8 mouse cellular contexts compared by ENCODE assay signal in the genomic region with DNA sequence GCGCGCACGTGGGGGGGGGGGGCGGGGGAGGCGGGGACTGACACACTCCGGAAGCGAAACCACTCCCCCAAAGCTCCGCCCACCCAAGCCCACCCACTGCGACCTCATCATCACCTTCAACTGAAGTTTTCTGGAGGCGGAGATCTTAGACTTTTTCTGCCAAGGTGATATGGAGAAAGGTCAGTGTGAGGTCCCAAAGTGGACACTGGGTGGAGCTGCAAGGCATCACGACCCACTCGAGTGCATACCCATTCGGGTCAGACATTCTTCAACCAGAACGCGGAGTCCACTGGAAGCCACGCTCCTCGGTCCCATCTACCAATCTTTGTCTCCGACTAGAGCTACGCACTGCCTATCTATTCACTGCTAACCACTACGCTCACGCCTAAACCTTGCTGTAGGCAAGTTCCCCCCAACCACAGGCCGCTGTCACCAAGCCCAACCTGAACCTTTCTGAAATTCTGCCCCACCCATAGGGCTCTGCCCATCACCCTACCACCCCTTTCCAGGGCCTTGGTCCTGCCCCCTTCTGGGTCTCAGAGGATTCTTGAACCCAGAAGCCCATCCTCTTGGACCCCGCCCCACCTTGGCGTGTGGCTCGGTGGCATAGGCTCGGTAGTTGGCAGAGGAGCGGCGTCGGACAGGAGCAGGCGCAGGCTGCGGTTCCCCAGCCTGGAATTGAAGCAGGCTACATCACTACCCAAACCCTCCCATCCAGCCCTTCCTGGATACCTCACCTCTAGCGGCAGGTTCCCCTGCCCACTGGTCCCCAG. TPM values are rescaled to one million over a fixed set of nuclear protein-coding genes. Genes with fewer than 3 reads are reported as not detected.
DNase-seq lines count a peak whose midpoint lies in the region; ATAC-seq and TF ChIP-seq lines count a peak whose summit lies in the region.

No protein-coding gene starts in this region.

- no peak for DNase-seq in kidney, postnatal 0 days (ENCODE audit: low spot score)
- no peak for DNase-seq in kidney, adult 9 months
- peak; percentile 53 to 66 for DNase-seq in heart, adult 2 months
- DNase-seq in left cerebral cortex, adult 18-20 months (ENCODE audit: low spot score in 2 of 2) = no peak
- DNase-seq in adrenal gland, postnatal 14 days = no peak
- no peak for DNase-seq in gastrocnemius, postnatal 4 days (ENCODE audit: low spot score in 2 of 2)

- 33% methylated on average over 32 of the region's 32 CpGs for WGBS in kidney, postnatal 0 days
- 27% methylated on average over 32 of the region's 32 CpGs for WGBS in heart, adult 2 months
- WGBS in limb, embryonic 13.5 days = 35% methylated on average over 31 of the region's 32 CpGs

- no peaks in the 10 kb centered on the region for H3K36me3 ChIP-seq in kidney, postnatal 0 days (ENCODE audit: insufficient read depth, low read length)
- no peaks in the 10 kb centered on the region for H3K36me3 ChIP-seq in heart, adult 2 months (ENCODE audit: control insufficient read depth, insufficient read depth, low read length)
- no peaks in the 10 kb centered on the region for H3K36me3 ChIP-seq in limb, embryonic 13.5 days
- no peaks in the 10 kb centered on the region for H3K36me3 ChIP-seq in testis, adult 2 months (ENCODE audit: control insufficient read depth, insufficient read depth, low read length)

- H3K79me2 ChIP-seq in heart, adult 2 months (replicated peaks; ENCODE audit: control insufficient read depth, insufficient read depth, low read length) = no peaks in the 10 kb centered on the region

- intact Hi-C loops in heart, adult 2 months (cut with DNase I) = no loop called here

- H3K27ac ChIP-seq in kidney, postnatal 0 days = no peak overlapping the region
- peak overlapping the region; percentile 98 for H3K27ac ChIP-seq in heart, adult 2 months
- H3K27ac ChIP-seq in limb, embryonic 13.5 days = no peak overlapping the region
- peak overlapping the region; percentile 26; the same call in 1 of the 2 replicates for H3K27ac ChIP-seq in testis, adult 2 months (ENCODE audit: control insufficient read depth, insufficient read depth, low read depth, low read length)

- peak; percentile 24; the same call in 1 of the 2 replicates for TF ChIP-seq CTCF in kidney, postnatal 0 days (IDR thresholded peaks at IDR 0.05; ENCODE audit: low read depth)
- peak; percentile 40 for TF ChIP-seq CTCF in heart, adult 2 months (IDR thresholded peaks at IDR 0.05)
- no peak for TF ChIP-seq CTCF in testis, adult 2 months (IDR thresholded peaks at IDR 0.05; ENCODE audit: control insufficient read depth, insufficient read depth, insufficient replicate concordance, low read depth, low read length)

- H3K4me2 ChIP-seq in kidney, postnatal 0 days (ENCODE audit: low read length) = peak overlapping the region; percentile 52
- H3K4me2 ChIP-seq in limb, embryonic 13.5 days (replicated peaks) = peak overlapping the region; percentile 60

- no peaks in the 10 kb centered on the region for H3K27me3 ChIP-seq in kidney, postnatal 0 days (ENCODE audit: insufficient read depth, low read length)
- no peaks in the 10 kb centered on the region for H3K27me3 ChIP-seq in heart, adult 2 months (ENCODE audit: control insufficient read depth, insufficient read depth, low read length)
- peaks cover 13% of the 10 kb centered on the region; the same call in 1 of the 2 replicates for H3K27me3 ChIP-seq in limb, embryonic 13.5 days
- H3K27me3 ChIP-seq in testis, adult 2 months (ENCODE audit: control insufficient read depth, insufficient read depth, low read length) = no peaks in the 10 kb centered on the region

- H3K9ac ChIP-seq in kidney, postnatal 0 days (ENCODE audit: low read depth, low read length) = 0 out of 2 replicates have a peak overlapping the region, but pooled peaks have one; percentile 35
- H3K9ac ChIP-seq in heart, adult 2 months (ENCODE audit: low read depth, low read length) = peak overlapping the region; percentile 91
- H3K9ac ChIP-seq in limb, embryonic 13.5 days = 0 out of 2 replicates have a peak overlapping the region, but pooled peaks have one; percentile 59

- H3K9me3 ChIP-seq in kidney, postnatal 0 days (replicated peaks; ENCODE audit: low read length) = no peaks in the 10 kb centered on the region
- H3K9me3 ChIP-seq in limb, embryonic 13.5 days = no peaks in the 10 kb centered on the region; the same call in 1 of the 2 replicates

- peak overlapping the region; percentile 8; the same call in 1 of the 2 replicates for H3K4me3 ChIP-seq in kidney, postnatal 0 days (replicated peaks; ENCODE audit: low read depth, low read length)
- peak overlapping the region; percentile 60 for H3K4me3 ChIP-seq in heart, adult 2 months
- peak overlapping the region; percentile 28 for H3K4me3 ChIP-seq in limb, embryonic 13.5 days
- peak overlapping the region; percentile 51 for H3K4me3 ChIP-seq in testis, adult 2 months (ENCODE audit: control insufficient read depth, low read depth, low read length)

- peak; percentile 93 for TF ChIP-seq EP300 in heart, adult 2 months (IDR thresholded peaks at IDR 0.05; ENCODE audit: insufficient read depth, low read depth, low read length)

- ATAC-seq in kidney, postnatal 0 days (replicated peaks; ENCODE audit: low FRiP score, low read depth) = no peak
- no peak for ATAC-seq in limb, embryonic 13.5 days (ENCODE audit: low FRiP score, low read depth)

- H3K4me1 ChIP-seq in kidney, postnatal 0 days (replicated peaks; ENCODE audit: insufficient read depth, low read length) = peaks cover 8% of the 10 kb centered on the region; the same call in 1 of the 2 replicates
- peaks cover 1% of the 10 kb centered on the region; the same call in 1 of the 2 replicates for H3K4me1 ChIP-seq in heart, adult 2 months (ENCODE audit: control insufficient read depth, insufficient read depth, low read length)
- H3K4me1 ChIP-seq in limb, embryonic 13.5 days = peaks cover 9% of the 10 kb centered on the region
- peaks cover 29% of the 10 kb centered on the region for H3K4me1 ChIP-seq in testis, adult 2 months (ENCODE audit: control insufficient read depth, insufficient read depth, low read length)

- peak; percentile 94 for TF ChIP-seq POLR2A in heart, adult 2 months (IDR thresholded peaks at IDR 0.05; ENCODE audit: insufficient read depth, low read depth, low read length)
- TF ChIP-seq POLR2A in testis, adult 2 months (IDR thresholded peaks at IDR 0.05; ENCODE audit: control insufficient read depth, low read depth, low read length) = no peak

RNA-seq across cellular contexts. Expression of a gene that starts 2.6 kb away (rescaled TPM):
- 5.6 and 6.3 TPM in 2 replicates for polyA plus RNA-seq in kidney, postnatal 0 days (2015; fragmentation: Nextera tagmentation; extraction: Ambion mirVana)
- total RNA-seq in heart, adult 2 months (2021) = over 10,000 TPM in 1 of 2 experiments, 1,000 to 10,000 TPM in 1; 9,834 to 11,008 TPM
- polyA plus RNA-seq in heart, adult 2 months (2012; rRNA removed) = 13,898 and 21,553 TPM in 2 replicates
- polyA plus RNA-seq in limb, embryonic 13.5 days (2015; fragmentation: Nextera tagmentation; extraction: Ambion mirVana) = 4.9 and 5.5 TPM in 2 replicates
- polyA plus RNA-seq in testis, adult 2 months (2012; rRNA removed) = 59.3 TPM in 2 replicates
- 1 to 10 TPM in 1 of 2 experiments, under 1 TPM in 1; 0.88 to 1.3 TPM for total RNA-seq in left cerebral cortex, adult 18-20 months (2021)
- 0.85 and 3.0 TPM in 2 replicates for total RNA-seq in adrenal gland, postnatal 14 days (2021)
- 1 to 10 TPM; 1.7 to 3.0 TPM for total RNA-seq in gastrocnemius, postnatal 4 days (2021)

RNA-seq across cellular contexts. Expression of a gene that starts 5.2 kb away (rescaled TPM):
- polyA plus RNA-seq in kidney, postnatal 0 days (2015; fragmentation: Nextera tagmentation; extraction: Ambion mirVana) = 10.8 and 15.2 TPM in 2 replicates
- 10 to 100 TPM; 15.6 to 19.7 TPM for total RNA-seq in heart, adult 2 months (2021)
- 9.2 and 12.1 TPM in 2 replicates for polyA plus RNA-seq in heart, adult 2 months (2012; rRNA removed)
- polyA plus RNA-seq in limb, embryonic 13.5 days (2015; fragmentation: Nextera tagmentation; extraction: Ambion mirVana) = 298 and 309 TPM in 2 replicates
- 0.62 and 0.77 TPM in 2 replicates for polyA plus RNA-seq in testis, adult 2 months (2012; rRNA removed)
- 10 to 100 TPM in 1 of 2 experiments, 1 to 10 TPM in 1; 7.6 to 11.7 TPM for total RNA-seq in left cerebral cortex, adult 18-20 months (2021)
- 1.1 and 2.0 TPM in 2 replicates for total RNA-seq in adrenal gland, postnatal 14 days (2021)
- 100 to 1,000 TPM; 466 to 479 TPM for total RNA-seq in gastrocnemius, postnatal 4 days (2021)

RNA-seq across cellular contexts. Expression of a gene that starts 10.8 kb away (rescaled TPM):
- polyA plus RNA-seq in kidney, postnatal 0 days (2015; fragmentation: Nextera tagmentation; extraction: Ambion mirVana) = 2.0 and 2.5 TPM in 2 replicates
- 1 to 10 TPM; 2.3 to 2.7 TPM for total RNA-seq in heart, adult 2 months (2021)
- 12.4 and 13.2 TPM in 2 replicates for polyA plus RNA-seq in heart, adult 2 months (2012; rRNA removed)
- 3.0 and 3.3 TPM in 2 replicates for polyA plus RNA-seq in limb, embryonic 13.5 days (2015; fragmentation: Nextera tagmentation; extraction: Ambion mirVana)
- 132 and 148 TPM in 2 replicates for polyA plus RNA-seq in testis, adult 2 months (2012; rRNA removed)
- total RNA-seq in left cerebral cortex, adult 18-20 months (2021) = under 1 TPM; 0.23 to 0.37 TPM
- total RNA-seq in adrenal gland, postnatal 14 days (2021) = 0.63 and 0.75 TPM in 2 replicates
- total RNA-seq in gastrocnemius, postnatal 4 days (2021) = under 1 TPM; 0.26 to 0.44 TPM

RNA-seq across cellular contexts. Expression of a gene that starts 19.9 kb away (rescaled TPM):
- polyA plus RNA-seq in kidney, postnatal 0 days (2015; fragmentation: Nextera tagmentation; extraction: Ambion mirVana) = 31.3 and 33.8 TPM in 2 replicates
- 10 to 100 TPM; 62.4 to 67.1 TPM for total RNA-seq in heart, adult 2 months (2021)
- 47.0 and 53.2 TPM in 2 replicates for polyA plus RNA-seq in heart, adult 2 months (2012; rRNA removed)
- 43.8 and 50.2 TPM in 2 replicates for polyA plus RNA-seq in limb, embryonic 13.5 days (2015; fragmentation: Nextera tagmentation; extraction: Ambion mirVana)
- 48.5 and 51.6 TPM in 2 replicates for polyA plus RNA-seq in testis, adult 2 months (2012; rRNA removed)
- total RNA-seq in left cerebral cortex, adult 18-20 months (2021) = 100 to 1,000 TPM; 154 TPM
- 83.4 and 90.8 TPM in 2 replicates for total RNA-seq in adrenal gland, postnatal 14 days (2021)
- 10 to 100 TPM; 63.9 to 81.6 TPM for total RNA-seq in gastrocnemius, postnatal 4 days (2021)

RNA-seq across cellular contexts. Expression of a gene that starts 25.9 kb away (rescaled TPM):
- polyA plus RNA-seq in kidney, postnatal 0 days (2015; fragmentation: Nextera tagmentation; extraction: Ambion mirVana) = 6.4 and 6.6 TPM in 2 replicates
- under 1 TPM; 0.39 to 0.86 TPM for total RNA-seq in heart, adult 2 months (2021)
- polyA plus RNA-seq in heart, adult 2 months (2012; rRNA removed) = 0.79 and 2.4 TPM in 2 replicates
- polyA plus RNA-seq in limb, embryonic 13.5 days (2015; fragmentation: Nextera tagmentation; extraction: Ambion mirVana) = 5.5 and 6.0 TPM in 2 replicates
- polyA plus RNA-seq in testis, adult 2 months (2012; rRNA removed) = 4.5 TPM in 2 replicates
- 100 to 1,000 TPM; 281 to 299 TPM for total RNA-seq in left cerebral cortex, adult 18-20 months (2021)
- 8.2 and 11.6 TPM in 2 replicates for total RNA-seq in adrenal gland, postnatal 14 days (2021)
- total RNA-seq in gastrocnemius, postnatal 4 days (2021) = under 1 TPM in 1 of 2 experiments, not detected in 1; 0.25 TPM

Comparison
In these comparisons a context has a peak if more than half of its experiments do, and no peak if none do; other contexts are left out.
1. DNase-seq: peak in heart, adult 2 months (2 of 2); none in kidney, postnatal 0 days (single experiment), kidney, adult 9 months (single experiment), left cerebral cortex, adult 18-20 months (0 of 2), adrenal gland, postnatal 14 days (single experiment) and gastrocnemius, postnatal 4 days (0 of 2).
2. H3K27ac ChIP-seq: peak in heart, adult 2 months (single experiment) and testis, adult 2 months (single experiment); none in kidney, postnatal 0 days (single experiment) and limb, embryonic 13.5 days (single experiment).
3. H3K4me3 ChIP-seq: peak in every context shown above with its lines; median percentile 60 in heart, adult 2 months; 51 in testis, adult 2 months; 28 in limb, embryonic 13.5 days; 8 in kidney, postnatal 0 days.
4. H3K9ac ChIP-seq: peak in every context shown above with its lines; median percentile 91 in heart, adult 2 months; 59 in limb, embryonic 13.5 days; 35 in kidney, postnatal 0 days.
5. RNA of a gene that starts 2.6 kb away (total RNA-seq): 9,834 to 11,008 TPM in heart, adult 2 months; 1.7 to 3.0 TPM in gastrocnemius, postnatal 4 days, 0.88 to 1.3 TPM in left cerebral cortex, adult 18-20 months and 0.85 to 3.0 TPM in adrenal gland, postnatal 14 days; every median in the first group is over 1,000 times any median in the second.
6. RNA of a gene that starts 5.2 kb away (total RNA-seq): 466 to 479 TPM in gastrocnemius, postnatal 4 days; 15.6 to 19.7 TPM in heart, adult 2 months, 7.6 to 11.7 TPM in left cerebral cortex, adult 18-20 months and 1.1 to 2.0 TPM in adrenal gland, postnatal 14 days; every median in the first group is over 10 times any median in the second.